Mouse (Mus musculus): ENCODE measurements at regions not wholly inside any gene's neighbourhood (a gene's known extent, or its start where the extent isn't known, plus 50 kb on each side); places are given as distances from the start of the nearest gene placed in this dataset.

DNA sequence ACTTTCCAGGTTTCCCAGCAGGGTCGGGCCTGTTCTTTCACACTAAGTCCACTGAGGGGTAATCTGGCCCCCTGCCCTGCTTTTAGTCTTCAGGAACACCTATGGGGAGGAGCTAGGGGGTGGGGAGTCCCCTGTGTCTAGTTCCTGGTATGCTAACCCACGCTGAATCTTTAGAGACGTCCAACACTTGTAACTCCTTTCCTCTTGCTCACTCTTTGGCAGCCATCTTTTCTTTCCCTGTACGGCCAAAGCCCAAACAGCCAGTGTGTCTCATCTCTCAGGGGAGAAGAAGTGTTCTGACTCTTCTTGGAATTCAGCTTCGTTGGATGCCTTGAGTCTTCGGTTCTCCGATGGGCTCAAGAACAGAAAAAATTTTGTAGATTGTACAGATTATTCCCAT is 68.4 kb upstream of the Lnx1 start:
- no peak for DNase-seq (ENCODE audit: low read depth)

DNA sequence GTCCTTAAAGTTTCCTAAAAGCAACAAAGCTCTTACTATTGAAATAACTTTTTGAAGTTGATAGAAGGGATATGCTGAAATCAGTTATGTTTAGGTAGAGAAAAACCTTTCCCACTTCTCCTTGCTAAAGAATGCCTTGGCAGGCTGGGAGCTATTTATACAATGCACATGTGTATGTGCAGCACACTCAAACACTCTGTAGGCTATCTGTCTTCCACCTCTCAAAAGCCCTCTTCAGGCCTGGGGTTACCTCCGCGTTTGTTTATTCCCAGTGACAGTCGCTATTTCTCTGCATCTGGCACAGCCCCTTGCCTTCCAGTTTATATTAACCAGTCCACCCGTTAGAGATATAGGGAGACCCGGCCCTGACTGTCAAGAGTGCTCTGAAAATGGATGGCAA is 66.3 kb upstream of the Lnx1 start:
- DNase-seq (ENCODE audit: low read depth) = no peak

DNA sequence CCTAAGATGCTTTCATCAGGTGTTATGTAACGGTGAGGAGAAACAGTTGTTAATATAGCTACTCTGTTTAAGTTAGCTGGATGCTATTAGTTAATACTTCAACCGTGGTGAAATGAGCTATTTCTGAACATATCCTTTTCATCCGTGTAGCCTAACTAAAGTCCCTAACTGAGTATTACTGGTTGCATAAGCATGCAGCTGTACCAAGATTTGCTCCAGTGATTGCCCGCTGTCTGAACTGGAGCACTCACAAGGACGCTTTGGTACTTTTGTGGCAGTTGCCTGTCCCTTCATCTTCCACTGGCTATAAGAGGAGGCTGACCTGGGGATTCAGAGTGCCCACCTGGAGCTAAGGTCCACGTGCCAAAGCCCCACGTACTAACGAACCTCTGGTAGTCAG is 65.3 kb upstream of the Lnx1 start:
- no peak for DNase-seq (ENCODE audit: low read depth)

DNA sequence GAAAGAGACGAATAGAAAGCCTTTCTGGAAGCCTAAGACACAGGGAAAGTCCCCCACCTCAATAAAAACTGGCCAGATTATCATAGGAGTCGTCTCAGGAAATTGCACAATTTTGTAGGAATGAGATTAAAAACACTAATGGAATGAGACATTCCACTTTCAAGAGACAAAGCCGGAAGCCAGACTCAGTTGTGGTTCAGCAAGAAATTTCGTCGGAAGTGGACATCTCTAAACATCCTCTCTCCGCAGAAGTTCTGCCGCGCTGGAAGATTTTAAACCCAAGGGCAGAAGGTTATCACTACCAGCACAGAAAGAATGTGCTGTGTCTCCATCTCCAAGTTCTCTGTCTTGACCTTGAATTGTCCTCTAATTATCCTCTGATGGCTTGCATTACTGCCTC is 63.5 kb upstream of the Lnx1 start:
- no peak for DNase-seq (ENCODE audit: low read depth)

DNA sequence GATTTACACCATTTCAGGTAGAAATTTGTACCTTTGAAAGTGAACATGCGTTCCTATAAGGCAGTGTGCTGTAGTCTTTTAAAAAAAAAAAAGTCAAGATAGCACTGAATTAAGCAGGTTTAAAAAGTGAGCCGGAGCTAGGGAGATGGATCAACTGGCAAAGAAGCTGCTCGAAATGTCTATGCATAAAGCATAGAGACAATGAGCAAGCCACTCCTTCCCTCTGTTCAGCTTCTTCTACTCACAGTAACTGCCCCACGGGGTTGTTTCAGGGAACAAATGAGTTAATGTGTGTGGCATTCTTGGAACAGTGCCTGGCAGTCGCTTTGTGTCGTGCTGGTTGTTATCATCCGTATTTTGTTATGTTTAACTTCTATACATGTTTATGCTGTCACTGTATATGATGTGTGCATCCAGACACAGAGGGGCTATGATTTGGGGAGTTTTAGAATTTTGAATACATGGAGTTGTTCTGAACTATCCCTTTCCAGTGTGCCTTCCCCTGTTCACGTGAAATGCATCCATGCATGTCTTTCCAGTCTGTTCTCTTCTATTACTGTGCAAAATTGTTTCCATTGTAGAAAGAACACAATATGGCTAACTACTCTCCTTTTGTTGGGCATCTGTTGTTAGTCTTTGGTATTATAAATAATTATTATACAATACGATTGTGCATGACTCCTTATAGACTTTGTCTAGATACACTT is 62.5 kb upstream of the Lnx1 start:
- no peak for DNase-seq (ENCODE audit: low read depth)

DNA sequence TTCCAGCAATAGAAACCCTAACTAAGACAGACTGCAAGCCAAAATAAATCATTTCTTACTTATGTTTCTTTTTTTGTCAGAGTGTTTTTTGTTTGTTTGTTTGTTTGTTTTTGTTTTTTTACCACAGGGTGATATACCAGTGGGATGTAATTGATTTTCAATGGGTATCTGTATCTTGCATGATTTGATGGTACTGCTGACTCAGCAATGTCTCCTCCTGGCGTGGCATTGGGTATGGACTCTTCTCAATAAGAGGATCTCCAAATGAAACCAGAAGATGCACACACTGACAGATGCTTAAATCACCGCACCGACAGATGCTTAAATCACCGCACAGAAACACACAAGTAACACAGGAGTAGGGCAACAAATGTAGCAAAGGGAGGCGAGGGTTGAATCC is 54.8 kb upstream of the Lnx1 start:
- DNase-seq (ENCODE audit: low read depth) = no peak

DNA sequence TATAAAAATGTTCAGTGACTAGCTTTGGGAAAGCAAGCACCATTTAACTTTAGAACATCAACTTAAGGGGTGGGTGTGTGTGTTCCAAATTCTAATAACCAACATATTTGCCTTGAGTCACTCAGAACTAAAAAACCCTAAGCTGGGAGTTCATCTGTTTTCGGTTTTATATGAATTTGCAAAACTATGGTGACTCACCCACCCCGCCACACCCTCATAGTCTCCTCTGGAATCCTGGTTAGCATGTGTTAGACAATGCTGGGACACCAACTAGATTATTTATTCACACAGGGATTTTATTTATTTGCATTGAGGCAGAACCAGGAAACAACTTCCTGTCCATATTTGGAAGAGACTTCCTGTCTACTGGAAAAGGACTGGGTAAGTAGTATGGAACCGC is 50.2 kb upstream of the Lnx1 start:
- DNase-seq (ENCODE audit: low read depth) = no peak
